8 mouse cellular contexts compared by ENCODE assay signal in the genomic region with DNA sequence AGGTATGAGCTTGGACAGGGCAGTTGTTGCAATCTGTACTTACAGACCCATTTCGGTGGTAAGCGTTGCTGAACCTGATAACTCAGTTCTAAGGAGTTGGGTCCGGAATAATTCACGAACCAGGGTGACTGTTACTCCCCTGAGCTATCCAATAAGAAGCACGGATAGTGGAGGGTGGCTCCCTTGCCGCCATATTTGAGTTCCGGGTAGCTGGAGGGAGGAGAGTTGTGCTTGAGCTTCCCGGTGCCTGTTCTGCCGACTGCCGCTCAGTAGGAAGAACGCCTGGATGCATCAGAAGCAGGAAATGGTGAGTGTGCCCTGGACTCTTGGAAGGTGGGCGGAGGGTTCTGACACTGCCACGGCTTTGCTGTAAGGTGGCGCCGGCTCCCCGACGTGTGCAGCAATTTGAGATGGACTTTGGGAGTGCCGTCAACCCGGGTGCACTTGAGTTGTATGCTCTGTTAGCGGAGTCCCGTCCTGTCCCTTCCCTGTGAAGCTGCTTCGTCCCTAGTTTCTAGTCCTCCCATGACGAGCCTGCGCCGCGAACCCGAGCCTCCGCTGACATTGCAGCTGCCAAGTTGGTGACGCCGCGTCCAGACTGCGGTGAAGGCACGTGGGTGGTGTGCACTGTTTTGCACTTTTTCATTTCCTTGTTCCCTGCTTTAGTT. TPM values are rescaled to one million over a fixed set of nuclear protein-coding genes. Genes with fewer than 3 reads are reported as not detected.
DNase-seq lines count a peak whose midpoint lies in the region; ATAC-seq lines count a peak whose summit lies in the region.

A gene (plus strand): TSS at position 192 of the 668 bp plus-strand sequence.

- no peaks in the 10 kb centered on the region for H3K36me3 ChIP-seq in heart, embryonic 13.5 days
- H3K36me3 ChIP-seq in liver, embryonic 12.5 days, result no peaks in the 10 kb centered on the region
- H3K36me3 ChIP-seq in stomach, embryonic 15.5 days, result no peaks in the 10 kb centered on the region

- H3K4me2 ChIP-seq in heart, embryonic 13.5 days, result peak within 1 kb of the TSS; percentile 81
- H3K4me2 ChIP-seq in liver, embryonic 12.5 days, result peak within 1 kb of the TSS; percentile 88
- peak within 1 kb of the TSS; percentile 79 for H3K4me2 ChIP-seq in stomach, embryonic 15.5 days

- peaks cover 4% of the 10 kb centered on the region; the same call in 1 of the 2 replicates for H3K9me3 ChIP-seq in heart, embryonic 13.5 days
- H3K9me3 ChIP-seq in liver, embryonic 12.5 days (replicated peaks), result no peaks in the 10 kb centered on the region
- no peaks in the 10 kb centered on the region for H3K9me3 ChIP-seq in stomach, embryonic 15.5 days

- H3K4me1 ChIP-seq in brown adipose tissue, adult 24 weeks (ENCODE audit: control insufficient read depth, insufficient read depth, insufficient read length, low read length), result peaks cover 9% of the 10 kb centered on the region
- H3K4me1 ChIP-seq in heart, embryonic 13.5 days, result peaks cover 20% of the 10 kb centered on the region
- peaks cover 33% of the 10 kb centered on the region for H3K4me1 ChIP-seq in liver, embryonic 12.5 days
- peaks cover 10% of the 10 kb centered on the region for H3K4me1 ChIP-seq in stomach, embryonic 15.5 days

- peak; percentile 94 for ATAC-seq in heart, embryonic 13.5 days (ENCODE audit: extremely low read depth, insufficient number of reproducible peaks, low FRiP score, low TSS enrichment)
- ATAC-seq in liver, embryonic 12.5 days, result peak; percentile 98
- peak; percentile 99 for ATAC-seq in stomach, embryonic 15.5 days (ENCODE audit: insufficient read depth, low FRiP score, low read depth)

- no peaks in the 10 kb centered on the region for H3K27me3 ChIP-seq in heart, embryonic 13.5 days (replicated peaks)
- H3K27me3 ChIP-seq in liver, embryonic 12.5 days (replicated peaks), result no peaks in the 10 kb centered on the region
- no peaks in the 10 kb centered on the region for H3K27me3 ChIP-seq in stomach, embryonic 15.5 days (replicated peaks)

- WGBS in heart, embryonic 13.5 days, result under 1% methylated on average over 33 of the region's 33 CpGs
- under 1% methylated on average over 33 of the region's 33 CpGs for WGBS in liver, embryonic 12.5 days (ENCODE audit: insufficient replicate concordance)
- under 1% methylated on average over 33 of the region's 33 CpGs for WGBS in stomach, embryonic 15.5 days

- peak within 1 kb of the TSS; percentile 79 for H3K4me3 ChIP-seq in brown adipose tissue, adult 24 weeks (ENCODE audit: insufficient read depth, low read depth, low read length)
- peak within 1 kb of the TSS; percentile 94 for H3K4me3 ChIP-seq in heart, embryonic 13.5 days
- H3K4me3 ChIP-seq in liver, embryonic 12.5 days, result peak within 1 kb of the TSS; percentile 90
- H3K4me3 ChIP-seq in stomach, embryonic 15.5 days (replicated peaks), result peak within 1 kb of the TSS; percentile 91

- peak within 1 kb of the TSS; percentile 60 for H3K27ac ChIP-seq in brown adipose tissue, adult 24 weeks (replicated peaks; ENCODE audit: low read depth, low read length)
- H3K27ac ChIP-seq in heart, embryonic 13.5 days (replicated peaks), result peak within 1 kb of the TSS; percentile 91
- H3K27ac ChIP-seq in liver, embryonic 12.5 days, result peak within 1 kb of the TSS; percentile 88
- peak within 1 kb of the TSS; percentile 96 for H3K27ac ChIP-seq in stomach, embryonic 15.5 days

- DNase-seq in CD4-positive, CD25-positive, alpha-beta regulatory T cell, adult 2 months (ENCODE audit: low read depth, low spot score), result peak; percentile 94
- peak; percentile 55 for DNase-seq in fat pad, adult 2 months (ENCODE audit: extremely low read depth, low read depth, low spot score)
- DNase-seq in kidney, postnatal 10 days, result peak; percentile 91
- peak; percentile 92 for DNase-seq in natural killer cell, adult 2 months (ENCODE audit: low spot score in 2 of 2)

- peak within 1 kb of the TSS; percentile 89 for H3K9ac ChIP-seq in heart, embryonic 13.5 days
- H3K9ac ChIP-seq in liver, embryonic 12.5 days, result peak within 1 kb of the TSS; percentile 78
- peak within 1 kb of the TSS; percentile 65 for H3K9ac ChIP-seq in stomach, embryonic 15.5 days

RNA-seq across cellular contexts. Expression of the gene that starts here (rescaled TPM):
- polyA plus RNA-seq in brown adipose tissue, adult 24 weeks (2012; ENCODE audit: insufficient read depth, insufficient read length, missing spikeins), result 0.95 and 5.0 TPM in 2 replicates
- polyA plus RNA-seq in heart, embryonic 13.5 days (2015; fragmentation: Nextera tagmentation; extraction: Ambion mirVana), result 5.9 and 6.2 TPM in 2 replicates
- polyA plus RNA-seq in liver, embryonic 12.5 days (2016; fragmentation: Nextera tagmentation; extraction: Ambion mirVana), result 7.0 and 7.7 TPM in 2 replicates
- polyA plus RNA-seq in stomach, embryonic 15.5 days (2015; fragmentation: Nextera tagmentation; extraction: Ambion mirVana), result 10.9 and 12.1 TPM in 2 replicates

Comparison
In these comparisons a context has a peak if more than half of its experiments do, and no peak if none do; other contexts are left out.
1. Peak in every context shown above with its lines: DNase-seq, ATAC-seq, H3K4me3 ChIP-seq and H3K27ac ChIP-seq.